Mouse (Mus musculus): ENCODE measurements around the gene Camta1.
"Not testable (repeated sequence)": the region's sequence is repeated elsewhere in the genome, so short reads cannot be mapped to it uniquely, and the experiment has no call there.

Camta1 gene

DNA sequence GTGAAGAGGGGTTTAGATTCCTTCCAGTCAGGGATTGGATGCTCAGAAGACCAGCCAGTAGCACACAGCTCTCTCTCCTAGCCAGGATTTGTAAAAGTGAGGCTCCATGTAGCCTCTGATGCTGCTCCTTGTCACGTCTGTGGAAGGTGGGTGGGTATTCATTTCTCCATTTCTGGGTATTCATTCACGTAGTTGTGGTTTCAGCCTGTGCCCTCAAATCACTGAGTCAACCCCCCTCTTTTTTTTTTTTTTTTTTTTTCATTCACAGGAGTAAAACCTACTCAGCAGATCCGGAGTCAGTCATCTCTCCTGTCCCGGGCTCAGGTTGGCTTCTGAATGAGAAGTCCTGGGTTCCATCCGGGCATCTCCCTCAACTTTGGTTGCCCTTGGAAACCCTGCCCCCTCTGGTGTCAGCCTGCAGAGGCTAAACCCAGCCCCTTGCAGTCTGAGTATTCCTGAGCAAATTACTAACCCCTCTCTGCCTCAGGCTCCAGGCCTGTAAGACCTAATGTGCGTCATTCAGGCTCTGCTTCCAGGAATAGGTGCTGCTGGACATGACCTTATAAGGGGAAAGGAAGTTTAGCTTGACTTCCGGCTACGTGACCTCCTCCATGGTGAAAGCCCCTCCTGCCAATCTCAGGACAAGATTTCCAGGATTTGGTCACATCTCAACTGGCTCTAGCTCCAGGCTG, 944.2 kb downstream of the Camta1 start:
- in situ Hi-C loops (cut with MboI; ENCODE audit: low pct_unique_long_range_greater_than_20kb in 1 of 2, low sequenced_read_pairs in 2 of 2, unreplicated experiment in 1 of 2): no loop called here

- in situ Hi-C loops (cut with MboI; ENCODE audit: low pct_unique_long_range_greater_than_20kb in 1 of 2, low sequenced_read_pairs in 2 of 2, unreplicated experiment in 1 of 2): no loop called here
Measured at GRCm38 (mm10) chr4:150915181-150915906, 946.3 kb downstream of the Camta1 start.

DNA sequence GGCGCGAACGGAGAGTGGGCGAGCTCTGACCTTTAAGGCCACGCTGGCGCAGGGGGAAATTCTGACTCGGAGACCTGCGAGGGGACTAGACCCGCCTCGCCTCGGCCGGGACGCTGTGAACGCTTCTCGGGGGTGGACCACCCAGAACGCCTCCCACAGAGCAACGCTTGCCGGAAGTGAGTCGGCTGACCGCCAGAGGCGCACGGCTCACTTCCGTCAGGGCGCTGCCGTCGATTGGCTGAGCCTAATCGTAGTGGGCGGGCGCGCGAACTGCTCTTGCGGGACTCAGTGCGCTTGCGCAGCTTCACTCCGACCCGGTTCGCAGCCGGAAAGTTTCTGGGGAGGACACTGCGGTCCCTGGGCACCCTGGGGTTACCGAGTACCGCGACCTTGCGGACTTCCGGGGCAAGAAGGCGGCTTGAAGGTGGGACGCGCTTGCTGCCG, 947.4 kb downstream of the Camta1 start, which contains the start of the genes Park7 and Tnfrsf9:
Gene Park7, minus strand, starts transcription at position 148 of the 444 bp plus-strand sequence.
Gene Tnfrsf9, plus strand, starts transcription at position 273 of the 444 bp plus-strand sequence.
- in situ Hi-C loops (cut with MboI; ENCODE audit: low pct_unique_long_range_greater_than_20kb in 1 of 2, low sequenced_read_pairs in 2 of 2, unreplicated experiment in 1 of 2): no loop called here

DNA sequence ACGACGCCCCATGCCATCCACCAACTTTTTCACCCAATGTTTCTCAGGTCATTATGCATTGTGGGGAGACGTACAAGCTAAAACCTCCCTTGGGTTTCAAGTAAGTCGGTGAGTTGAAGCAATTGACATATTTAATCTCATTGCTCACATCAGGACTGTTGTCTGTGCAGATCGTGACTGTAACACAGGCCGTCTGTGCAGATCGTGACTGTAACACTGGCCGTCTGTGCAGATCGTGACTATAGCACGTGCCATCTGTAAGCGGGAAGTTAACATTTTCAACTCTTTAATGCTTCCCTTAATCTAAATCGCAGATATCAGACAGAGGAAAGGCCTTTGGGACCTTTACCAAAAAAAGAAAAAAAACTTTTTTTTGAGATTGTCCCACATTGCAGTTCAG, 947.9 kb downstream of the Camta1 start:
- in situ Hi-C loops (cut with MboI; ENCODE audit: low pct_unique_long_range_greater_than_20kb in 1 of 2, low sequenced_read_pairs in 2 of 2, unreplicated experiment in 1 of 2): no loop called here

DNA sequence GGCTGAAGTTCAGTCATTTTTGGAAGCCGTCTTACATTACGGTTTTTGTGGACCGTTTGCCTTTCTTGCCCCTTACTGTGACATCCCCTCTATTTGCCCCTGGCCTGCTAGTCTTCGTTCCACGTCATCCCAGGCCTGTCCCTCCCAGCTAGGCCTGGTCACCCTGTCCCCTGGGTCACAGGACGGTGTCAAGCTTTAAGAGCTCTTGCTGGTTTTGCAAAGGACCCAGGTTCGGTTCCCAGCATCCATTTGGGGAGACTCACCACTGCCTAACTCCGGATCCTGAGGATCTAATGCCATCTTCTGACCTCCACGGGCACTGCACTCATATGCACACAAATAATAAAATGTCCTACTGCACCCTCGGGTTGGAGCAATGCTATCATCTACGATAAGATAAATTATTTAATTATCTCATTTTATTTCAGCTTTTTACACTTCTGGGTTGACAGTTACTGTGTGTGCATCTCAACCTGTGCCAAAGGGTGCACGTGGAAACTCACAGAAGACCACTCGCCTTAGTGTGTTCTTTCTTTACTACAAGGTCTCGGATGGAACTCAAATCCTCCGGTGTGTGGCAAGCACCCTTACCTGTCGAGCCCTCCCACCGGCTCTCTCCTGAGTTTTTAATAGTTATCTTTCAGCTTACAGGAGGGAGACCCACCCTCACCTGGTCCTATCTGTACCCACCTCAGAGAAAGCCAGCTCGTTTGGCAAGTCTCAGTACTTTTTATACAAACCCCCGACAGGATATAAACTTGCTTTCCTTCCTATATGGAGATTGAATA, 951.3 kb downstream of the Camta1 start:
- in situ Hi-C loops (cut with MboI; ENCODE audit: low pct_unique_long_range_greater_than_20kb in 1 of 2, low sequenced_read_pairs in 2 of 2, unreplicated experiment in 1 of 2): no loop called here

DNA sequence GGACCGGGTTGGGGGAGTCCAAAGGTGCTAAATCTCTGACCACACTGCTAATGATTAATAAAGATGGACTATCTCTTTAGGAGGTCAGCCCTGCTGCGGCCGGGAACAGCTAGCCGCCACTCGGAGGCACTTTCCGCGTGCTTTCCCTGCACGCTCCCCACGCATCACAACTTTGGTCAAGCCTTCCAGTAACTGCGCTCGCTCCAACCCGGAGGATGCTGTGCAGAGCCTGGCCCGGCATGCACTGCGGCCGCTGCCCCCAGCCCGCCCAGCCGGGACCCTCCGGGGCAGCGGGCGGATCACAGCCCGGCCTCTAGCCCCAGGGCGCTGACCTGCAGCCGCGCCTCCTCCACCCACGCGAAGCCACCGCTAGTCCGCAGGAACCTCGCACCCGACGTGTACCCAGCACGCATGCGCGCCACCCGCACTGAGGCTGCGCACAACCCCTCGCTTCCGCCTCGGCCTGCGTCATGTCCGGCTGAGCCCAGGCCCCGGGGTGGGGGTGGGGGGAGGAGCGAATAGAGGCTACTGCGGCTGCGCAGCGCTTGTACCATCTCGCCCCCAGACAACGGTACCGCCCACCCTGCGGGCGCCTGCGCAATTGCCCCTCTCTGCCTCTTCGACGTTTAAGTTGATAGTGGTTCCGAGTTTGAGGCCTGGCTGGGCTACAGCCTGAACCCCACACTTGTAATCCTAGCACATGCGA, 952.1 kb downstream of the Camta1 start:
- in situ Hi-C loops (cut with MboI; ENCODE audit: low pct_unique_long_range_greater_than_20kb in 1 of 2, low sequenced_read_pairs in 2 of 2, unreplicated experiment in 1 of 2): no loop called here

DNA sequence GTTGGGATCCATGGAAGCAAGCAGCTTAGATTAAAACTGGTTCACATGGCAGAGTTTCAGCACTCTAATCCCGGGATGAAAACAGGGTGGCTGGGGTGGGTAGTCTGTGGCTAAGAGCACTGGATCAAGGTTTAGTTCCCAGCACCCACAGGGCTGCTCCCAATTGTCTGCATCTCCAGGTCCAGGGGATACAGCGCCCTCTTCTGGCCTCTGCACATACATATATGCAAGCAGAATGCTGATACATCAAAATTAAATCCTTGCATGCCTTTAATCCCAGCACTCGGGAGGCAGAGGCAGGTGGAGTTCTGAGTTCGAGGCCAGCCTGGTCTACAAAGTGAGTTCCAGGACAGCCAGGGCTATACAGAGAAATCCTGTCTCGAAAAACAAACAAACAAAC, 953.2 kb downstream of the Camta1 start:
- in situ Hi-C loops (cut with MboI; ENCODE audit: low pct_unique_long_range_greater_than_20kb in 1 of 2, low sequenced_read_pairs in 2 of 2, unreplicated experiment in 1 of 2): not testable (repeated sequence)

DNA sequence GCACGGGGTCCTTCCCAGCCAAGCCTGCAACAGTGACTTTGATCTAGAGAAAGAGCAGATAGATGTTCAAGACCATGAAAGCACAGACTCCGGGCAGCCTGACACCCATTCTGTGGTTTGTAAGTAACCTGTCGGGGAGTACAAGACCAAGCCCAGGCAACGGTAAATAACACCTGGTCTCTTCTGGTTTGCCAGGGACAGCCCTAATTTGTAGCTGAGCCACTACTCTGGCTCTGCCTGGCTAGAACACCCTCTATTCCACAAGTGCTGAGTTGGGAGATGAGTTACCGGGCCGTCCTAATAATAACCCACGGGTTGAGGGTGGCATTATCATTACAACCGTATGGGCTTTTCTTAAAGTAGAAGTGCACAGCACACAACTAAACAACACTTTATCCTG, 954.6 kb downstream of the Camta1 start:
- in situ Hi-C loops (cut with MboI; ENCODE audit: low pct_unique_long_range_greater_than_20kb in 1 of 2, low sequenced_read_pairs in 2 of 2, unreplicated experiment in 1 of 2): no loop called here

GRCm38 (mm10) chr4:150903091-150903742, 958.5 kb downstream of the Camta1 start:
- in situ Hi-C loops (cut with MboI; ENCODE audit: low pct_unique_long_range_greater_than_20kb in 1 of 2, low sequenced_read_pairs in 2 of 2, unreplicated experiment in 1 of 2): no loop called here

- in situ Hi-C loops (cut with MboI; ENCODE audit: low pct_unique_long_range_greater_than_20kb in 1 of 2, low sequenced_read_pairs in 2 of 2, unreplicated experiment in 1 of 2): no loop called here
Measured at GRCm38 (mm10) chr4:150902062-150902461, 959.6 kb downstream of the Camta1 start.

GRCm38 (mm10) chr4:150901651-150902050, 960.0 kb downstream of the Camta1 start:
- in situ Hi-C loops (cut with MboI; ENCODE audit: low pct_unique_long_range_greater_than_20kb in 1 of 2, low sequenced_read_pairs in 2 of 2, unreplicated experiment in 1 of 2): no loop called here

DNA sequence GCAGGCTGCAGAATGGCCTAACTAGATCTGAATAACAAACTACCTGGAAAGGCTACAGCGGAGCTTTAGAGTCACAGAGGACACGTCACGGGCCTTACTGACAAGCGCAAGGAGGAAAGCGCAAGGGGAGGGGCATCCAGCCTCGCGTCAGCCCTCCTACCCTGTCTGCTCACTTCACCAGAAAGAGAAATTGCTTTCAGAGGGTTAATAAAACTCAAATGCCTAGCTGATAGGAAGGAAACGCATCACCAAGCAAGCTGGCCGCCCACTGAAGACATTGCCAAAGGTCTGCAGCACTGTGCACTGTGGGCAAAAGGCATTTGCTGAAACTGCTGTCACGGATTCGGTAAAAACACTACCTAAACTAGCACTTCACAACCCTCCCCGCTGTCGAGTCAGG, 961.2 kb downstream of the Camta1 start:
- in situ Hi-C loops (cut with MboI; ENCODE audit: low pct_unique_long_range_greater_than_20kb in 1 of 2, low sequenced_read_pairs in 2 of 2, unreplicated experiment in 1 of 2): no loop called here

GRCm38 (mm10) chr4:150898716-150899365, 962.8 kb downstream of the Camta1 start:
- in situ Hi-C loops (cut with MboI; ENCODE audit: low pct_unique_long_range_greater_than_20kb in 1 of 2, low sequenced_read_pairs in 2 of 2, unreplicated experiment in 1 of 2): loop anchor here (10.0 kb wide), 2 partner anchors 234 to 244 kb away; partner anchors contain the start of gene Slc45a1 (in 1 of the 2)

DNA sequence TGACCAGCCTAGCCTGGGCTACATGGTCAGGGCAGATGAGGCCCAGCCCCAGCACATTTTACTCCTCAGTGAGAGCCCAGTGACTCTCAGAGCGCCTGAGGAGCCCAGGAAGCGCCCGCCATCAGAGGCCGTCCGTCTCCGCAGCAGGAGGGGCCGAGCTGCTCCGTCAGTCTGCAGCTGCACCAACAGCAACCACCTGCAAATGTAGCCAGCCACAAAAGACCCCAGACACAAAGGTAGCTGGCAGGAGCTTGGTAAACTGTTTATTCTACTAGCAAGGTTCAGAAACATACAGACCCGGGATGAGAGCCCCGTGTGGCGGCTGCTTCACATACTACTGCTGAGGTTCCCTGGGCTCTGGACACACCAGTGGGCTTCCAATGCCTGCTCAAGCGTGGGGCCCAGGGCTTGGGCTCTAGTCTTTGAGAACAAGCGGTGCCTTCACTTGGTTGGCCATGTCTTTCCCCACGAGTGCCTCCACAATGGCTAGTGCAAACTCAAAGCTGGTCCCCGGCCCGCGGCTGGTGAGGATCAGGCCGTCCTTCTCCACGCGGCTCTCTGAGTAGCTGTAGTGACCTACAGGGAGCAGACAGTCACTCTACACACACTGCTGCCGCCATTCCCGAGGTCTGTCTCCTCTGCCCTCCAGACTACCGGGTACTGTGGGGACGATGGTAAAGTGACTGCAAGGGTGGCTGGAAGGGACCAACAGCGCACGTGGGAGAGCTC, 964.6 kb downstream of the Camta1 start:
- in situ Hi-C loops (cut with MboI; ENCODE audit: low pct_unique_long_range_greater_than_20kb in 1 of 2, low sequenced_read_pairs in 2 of 2, unreplicated experiment in 1 of 2): loop anchor here (10.0 kb wide), 2 partner anchors 232 to 242 kb away; partner anchors contain the start of gene Slc45a1 (in 1 of the 2)

DNA sequence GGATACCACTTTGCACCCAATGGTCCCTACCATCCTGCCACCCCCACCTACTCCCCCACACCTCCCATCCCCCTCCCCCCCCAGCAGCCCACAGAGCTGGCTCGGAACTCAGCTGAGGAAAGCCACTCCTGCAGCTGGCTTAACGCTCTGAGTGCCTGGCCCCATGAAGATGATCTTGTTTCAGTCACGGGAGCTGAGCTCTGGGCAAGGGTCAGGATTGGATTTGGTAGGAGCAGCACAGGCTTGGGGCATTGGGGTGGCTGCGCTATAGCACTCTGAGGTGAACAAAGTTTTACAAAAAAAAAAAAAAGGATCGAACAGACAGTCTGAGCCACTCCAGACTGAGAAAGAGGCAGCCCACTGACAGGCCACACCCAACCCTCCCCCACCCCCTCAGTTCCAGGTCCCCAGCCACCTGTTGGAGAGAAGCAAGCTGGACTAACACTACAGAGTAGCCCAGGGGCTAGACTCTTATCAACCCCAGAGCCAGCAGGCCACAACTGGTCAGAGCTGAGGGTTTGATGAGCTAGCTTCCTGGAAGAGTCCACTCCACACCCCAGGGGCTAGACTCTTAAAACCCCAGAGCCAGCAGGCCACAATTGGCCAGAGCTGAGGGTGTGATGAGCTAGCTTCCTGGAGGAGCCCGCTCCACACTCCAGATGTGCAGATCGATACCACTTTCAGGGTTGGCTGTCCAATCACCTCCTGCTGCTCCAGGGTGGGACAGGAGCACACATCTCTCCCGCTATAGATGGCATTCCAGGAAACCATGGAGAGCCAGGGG, 966.8 kb downstream of the Camta1 start:
- in situ Hi-C loops (cut with MboI; ENCODE audit: low pct_unique_long_range_greater_than_20kb in 1 of 2, low sequenced_read_pairs in 2 of 2, unreplicated experiment in 1 of 2): loop anchor here (10.0 kb wide), 2 partner anchors 230 to 240 kb away; partner anchors contain the start of gene Slc45a1 (in 1 of the 2)

GRCm38 (mm10) chr4:150891308-150891707, 970.4 kb downstream of the Camta1 start:
- in situ Hi-C loops (cut with MboI; ENCODE audit: low pct_unique_long_range_greater_than_20kb in 1 of 2, low sequenced_read_pairs in 2 of 2, unreplicated experiment in 1 of 2): loop anchor here (10.0 kb wide), 2 partner anchors 227 to 237 kb away; partner anchors contain the start of gene Slc45a1 (in 1 of the 2)
